In the genomic region with DNA sequence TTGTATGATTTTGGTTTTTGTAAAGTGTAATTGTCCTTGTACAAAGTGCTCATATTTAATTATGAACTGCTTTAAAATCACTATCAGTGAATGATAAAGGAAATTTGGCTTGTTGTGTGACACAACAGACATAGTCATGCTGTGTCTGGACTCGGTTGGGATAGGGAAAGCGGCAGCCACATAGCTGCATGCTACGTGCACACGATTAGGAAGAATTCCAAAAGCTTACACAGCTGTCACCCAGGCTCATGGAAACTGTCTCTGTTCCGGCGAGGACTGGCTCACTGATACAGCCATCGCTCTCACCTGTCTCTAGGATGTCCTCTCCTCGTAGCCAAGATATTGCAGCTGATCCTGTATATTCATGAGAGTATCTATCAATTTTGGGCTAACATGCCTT, we compare ENCODE assay signal across 16 mouse cellular contexts.
"Had no signal": no experiment of that assay in that cellular context is flagged by ENCODE, and none has a peak within 500 bp of the region (broad histone marks: within the 10 kb centered on the region; RNA-seq: fewer than 3 reads in every experiment).

No protein-coding gene starts in this region.

- H3K4me3 ChIP-seq: limb, embryonic 12.5 days; liver, embryonic 13.5 days; lung, embryonic 15.5 days; neural tube, embryonic 13.5 days had no signal

- H3K4me2 ChIP-seq: limb, embryonic 12.5 days; liver, embryonic 13.5 days; lung, embryonic 15.5 days; neural tube, embryonic 13.5 days had no signal

- H3K4me1 ChIP-seq: lung, embryonic 15.5 days had no signal

- ATAC-seq: liver, postnatal 0 days had no signal

- DNase-seq: kidney, adult 8-10 months; kidney, postnatal 25 days; liver; liver, embryonic 13.5 days; liver, postnatal 0 days; lung, postnatal 14 days; midbrain, embryonic 14.5 days; retina, postnatal 1 day; right cerebral cortex, postnatal 4 days; spleen, adult 18-20 months; thymus, adult 18-20 months; thymus, postnatal 14 days had no signal

- H3K9ac ChIP-seq: limb, embryonic 12.5 days; liver, embryonic 13.5 days; liver, postnatal 0 days; lung, embryonic 15.5 days; neural tube, embryonic 13.5 days had no signal

- H3K27ac ChIP-seq: limb, embryonic 12.5 days; liver, embryonic 13.5 days; lung, embryonic 15.5 days; macrophage; neural tube, embryonic 13.5 days had no signal

- H3K9me3 ChIP-seq: limb, embryonic 12.5 days; liver, embryonic 13.5 days; lung, embryonic 15.5 days; neural tube, embryonic 13.5 days had no signal

- H3K27me3 ChIP-seq: limb, embryonic 12.5 days; liver, embryonic 13.5 days; lung, embryonic 15.5 days; neural tube, embryonic 13.5 days had no signal
